Mouse (Mus musculus) bone marrow macrophage, adult 2 months (primary cell): ENCODE data around the gene Slc38a1. TPM values are rescaled to one million over a fixed set of nuclear protein-coding genes. Genes with fewer than 3 reads are reported as not detected.

Experiments used
- H3K27ac ChIP-seq: 2 replicates; pipeline ENCODE4 v1.5.1; 2012; ENCODE audit warnings: low read depth, low read length; ENCODE audit not compliant: insufficient read depth
- H3K4me1 ChIP-seq: 2 replicates; pipeline ENCODE4 v1.6.1; 2012; ENCODE audit warnings: low read length; ENCODE audit not compliant: control insufficient read depth, insufficient read depth
- H3K4me3 ChIP-seq: 2 replicates; pipeline ENCODE4 v1.5.1; 2012; ENCODE audit warnings: mild to moderate bottlenecking, low read length, moderate library complexity; ENCODE audit not compliant: insufficient read depth
- CTCF ChIP-seq: IDR thresholded peaks from 2 replicates; pipeline ENCODE4 v1.5.1; 2012; ENCODE audit warnings: low read depth, mild to moderate bottlenecking, low read length, moderate library complexity
- POLR2A ChIP-seq: IDR thresholded peaks from 2 replicates; pipeline ENCODE4 v1.6.1; 2012; ENCODE audit warnings: mild to moderate bottlenecking, low read depth, low read length, borderline replicate concordance
- polyA plus RNA-seq: library from polyadenylated mRNA; stranded (reverse); fragments of >200 nt; gene quantifications from 2 replicates; pipeline ENCODE4 v1.2.4, GENCODE M21; 2012; ENCODE audit not compliant: missing spikeins, insufficient read depth, insufficient read length

Slc38a1 gene
- polyA plus RNA-seq, 1 experiment, result 31.5 TPM

- H3K27ac ChIP-seq, result no peak overlapping the region
- no peak overlapping the region for H3K4me3 ChIP-seq
- H3K4me1 ChIP-seq, result peaks cover 31% of the 10 kb centered on the region
- TF ChIP-seq POLR2A (no peak), CTCF (no peak)
Measured at GRCm38 (mm10) chr15:96568271-96568982, 74.3 kb downstream of the Slc38a1 start.

- Histone ChIP-seq H3K27ac (no peak overlapping the region), H3K4me3 (peak overlapping the region; percentile 43), H3K4me1 (peaks cover 43% of the 10 kb centered on the region)
- 0 out of 2 replicates have a peak, but pooled peaks have one; percentile 14 for TF ChIP-seq CTCF
- no peak for TF ChIP-seq POLR2A
Measured at GRCm38 (mm10) chr15:96566850-96567271, 75.9 kb downstream of the Slc38a1 start.

GRCm38 (mm10) chr15:96563852-96564251 lies 78.9 kb downstream of the Slc38a1 start:
- no peak overlapping the region for H3K27ac ChIP-seq
- TF ChIP-seq CTCF (no peak), POLR2A (no peak)
- H3K4me3 ChIP-seq, result no peak overlapping the region
- peaks cover 43% of the 10 kb centered on the region for H3K4me1 ChIP-seq

- H3K27ac ChIP-seq, result 0 out of 2 replicates have a peak overlapping the region, but pooled peaks have one; percentile 6
- peaks cover 34% of the 10 kb centered on the region for H3K4me1 ChIP-seq
- H3K4me3 ChIP-seq, result no peak overlapping the region
- TF ChIP-seq POLR2A, result no peak
- no peak for TF ChIP-seq CTCF
Measured at GRCm38 (mm10) chr15:96562521-96562920, 80.2 kb downstream of the Slc38a1 start.

- Histone ChIP-seq H3K27ac (no peak overlapping the region), H3K4me1 (peaks cover 24% of the 10 kb centered on the region), H3K4me3 (no peak overlapping the region)
- TF ChIP-seq POLR2A (no peak), CTCF (no peak)
Measured at GRCm38 (mm10) chr15:96560576-96561298, 82.0 kb downstream of the Slc38a1 start.

GRCm38 (mm10) chr15:96551569-96552380 lies 90.9 kb downstream of the Slc38a1 start:
- TF ChIP-seq POLR2A (no peak), CTCF (no peak; the same call in none of the 2 replicates)
- Histone ChIP-seq H3K27ac (no peak overlapping the region), H3K4me1 (no peaks in the 10 kb centered on the region), H3K4me3 (no peak overlapping the region)

GRCm38 (mm10) chr15:96551107-96551506 lies 91.6 kb downstream of the Slc38a1 start:
- Histone ChIP-seq H3K4me1 (no peaks in the 10 kb centered on the region), H3K27ac (no peak overlapping the region)
- TF ChIP-seq CTCF, result no peak
- no peak for TF ChIP-seq POLR2A

GRCm38 (mm10) chr15:96548363-96548762 lies 94.3 kb downstream of the Slc38a1 start:
- no peak overlapping the region for H3K4me3 ChIP-seq
- TF ChIP-seq POLR2A (no peak), CTCF (no peak)
- H3K27ac ChIP-seq, result no peak overlapping the region
- H3K4me1 ChIP-seq, result 0 out of 2 replicates have a peak, but pooled peaks cover 2% of the 10 kb centered on the region

More at GRCm38 (mm10) chr15:96551107-96551506, 91.6 kb downstream of the Slc38a1 start:
- H3K4me3 ChIP-seq, result no peak overlapping the region
